Mouse (Mus musculus) hindbrain, embryonic 10.5 days (tissue): ENCODE results near the gene Acsbg2. TPM values are rescaled to one million over a fixed set of nuclear protein-coding genes. Genes with fewer than 3 reads are reported as not detected.

Source experiments
- DNase-seq: peaks from one replicate; pipeline ENCODE4 v3.0.0-alpha.2; 2017; ENCODE audit warnings: low spot score
- H3K27ac ChIP-seq: fragments of 300-500 bp; sonication (generic); 2 replicates; pipeline ENCODE4 v1.5.1; 2016; ENCODE audit warnings: mild to moderate bottlenecking, moderate library complexity
- H3K27me3 ChIP-seq: fragments of 300-500 bp; sonication (generic); 2 replicates; pipeline ENCODE4 v1.6.1; 2016; ENCODE audit warnings: mild to moderate bottlenecking; ENCODE audit not compliant: poor library complexity, insufficient read depth, severe bottlenecking
- H3K36me3 ChIP-seq: fragments of 300-500 bp; sonication (generic); 2 replicates; pipeline ENCODE4 v1.6.1; 2016; ENCODE audit warnings: mild to moderate bottlenecking, moderate library complexity
- H3K4me1 ChIP-seq: fragments of 300-500 bp; sonication (generic); replicated peaks from 2 replicates; pipeline ENCODE4 v1.6.1; 2016; ENCODE audit warnings: mild to moderate bottlenecking
- H3K4me3 ChIP-seq: fragments of 300-500 bp; sonication (generic); 2 replicates; pipeline ENCODE4 v1.5.1; 2016; ENCODE audit warnings: mild to moderate bottlenecking, moderate library complexity
- H3K9me3 ChIP-seq: fragments of 300-500 bp; sonication (generic); 2 replicates; pipeline ENCODE4 v1.6.1; 2016; ENCODE audit warnings: mild to moderate bottlenecking, moderate library complexity
- WGBS: fragments of 180-500 bp; shearing (Covaris S2); methylation state at CpG from one replicate; pipeline ENCODE4 v1.1.7; 2016; 5-methylcytosine and 5-hydroxymethylcytosine counted together
- polyA plus RNA-seq: library from polyadenylated mRNA; unstranded; fragments of >200 nt; fragmentation: Nextera tagmentation; extraction: Ambion mirVana; gene quantifications from 2 replicates; pipeline ENCODE4 v1.2.1, GENCODE M21; 2016

Gene Acsbg2
- polyA plus RNA-seq, 1 experiment from 2014 or later, result not detected

GRCm38 (mm10) chr17:56890018-56890417 is 15.8 kb upstream of the Acsbg2 start:
- Histone ChIP-seq H3K9me3 (peaks cover 10% of the 10 kb centered on the region; the same call in 1 of the 2 replicates), H3K27ac (no peak overlapping the region), H3K4me1 (no peaks in the 10 kb centered on the region), H3K36me3 (peaks cover 74% of the 10 kb centered on the region), H3K27me3 (no peaks in the 10 kb centered on the region), H3K4me3 (no peak overlapping the region)
- 96% methylated on average over 2 of the region's 2 CpGs for WGBS
- no peak for DNase-seq

DNA sequence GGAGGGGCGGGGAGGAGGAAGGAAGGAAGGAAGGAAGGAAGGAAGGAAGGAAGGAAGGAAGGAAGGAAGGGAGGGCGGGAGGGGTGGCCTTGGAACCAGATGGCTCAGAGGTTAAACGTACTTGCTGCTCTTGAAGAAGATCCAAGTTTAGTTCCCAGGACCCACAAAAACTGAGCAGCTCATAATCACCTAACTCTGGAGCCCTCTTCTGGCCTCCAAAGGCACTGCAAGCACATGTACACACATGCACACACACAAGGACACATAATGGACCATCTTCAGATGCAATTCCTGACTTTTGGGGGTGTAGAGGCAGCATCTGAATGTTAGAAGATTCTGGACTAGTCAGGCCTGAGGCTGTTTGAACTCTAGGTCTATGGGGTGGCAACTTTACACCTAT is 13.8 kb upstream of the Acsbg2 start:
- Histone ChIP-seq H3K4me3 (no peak overlapping the region), H3K27me3 (no peaks in the 10 kb centered on the region), H3K36me3 (peaks cover 54% of the 10 kb centered on the region), H3K9me3 (peaks cover 17% of the 10 kb centered on the region; the same call in 1 of the 2 replicates), H3K4me1 (peaks cover 7% of the 10 kb centered on the region; the same call in 1 of the 2 replicates), H3K27ac (no peak overlapping the region)
- DNase-seq, result no peak
- 70% methylated on average over 3 of the region's 3 CpGs for WGBS

GRCm38 (mm10) chr17:56884809-56885208 is 10.6 kb upstream of the Acsbg2 start:
- peaks cover 7% of the 10 kb centered on the region; the same call in 1 of the 2 replicates for H3K4me1 ChIP-seq
- peaks cover 22% of the 10 kb centered on the region for H3K36me3 ChIP-seq
- no peak for DNase-seq
- no peak overlapping the region for H3K4me3 ChIP-seq
- H3K27ac ChIP-seq, result no peak overlapping the region
- peaks cover 17% of the 10 kb centered on the region; the same call in 1 of the 2 replicates for H3K9me3 ChIP-seq
- no peaks in the 10 kb centered on the region for H3K27me3 ChIP-seq
- WGBS, result 93% methylated on average over 17 of the region's 17 CpGs

- Histone ChIP-seq H3K27me3 (no peaks in the 10 kb centered on the region), H3K27ac (no peak overlapping the region), H3K4me1 (peaks cover 7% of the 10 kb centered on the region; the same call in 1 of the 2 replicates), H3K4me3 (no peak overlapping the region), H3K36me3 (peaks cover 17% of the 10 kb centered on the region), H3K9me3 (peaks cover 17% of the 10 kb centered on the region; the same call in 1 of the 2 replicates)
- WGBS, result 80% methylated on average over 5 of the region's 5 CpGs
- no peak for DNase-seq
Observed at GRCm38 (mm10) chr17:56884331-56884730, 10.1 kb upstream of the Acsbg2 start.

- H3K9me3 ChIP-seq, result peaks cover 13% of the 10 kb centered on the region; the same call in 1 of the 2 replicates
- no peak overlapping the region for H3K27ac ChIP-seq
- WGBS, result 51% methylated on average over 17 of the region's 17 CpGs
Observed at GRCm38 (mm10) chr17:56883612-56884011, 9.4 kb upstream of the Acsbg2 start.

GRCm38 (mm10) chr17:56877426-56877825 is 3.2 kb upstream of the Acsbg2 start:
- Histone ChIP-seq H3K27me3 (no peaks in the 10 kb centered on the region), H3K9me3 (no peaks in the 10 kb centered on the region), H3K4me1 (no peaks in the 10 kb centered on the region), H3K36me3 (no peaks in the 10 kb centered on the region), H3K27ac (no peak overlapping the region), H3K4me3 (no peak overlapping the region)
- DNase-seq, result no peak
- WGBS, result 92% methylated on average over 19 of the region's 19 CpGs

More at GRCm38 (mm10) chr17:56883612-56884011, 9.4 kb upstream of the Acsbg2 start:
- H3K36me3 ChIP-seq, result peaks cover 10% of the 10 kb centered on the region
- H3K27me3 ChIP-seq, result no peaks in the 10 kb centered on the region
- DNase-seq, result no peak
- H3K4me1 ChIP-seq, result peaks cover 7% of the 10 kb centered on the region; the same call in 1 of the 2 replicates
- no peak overlapping the region for H3K4me3 ChIP-seq

DNA sequence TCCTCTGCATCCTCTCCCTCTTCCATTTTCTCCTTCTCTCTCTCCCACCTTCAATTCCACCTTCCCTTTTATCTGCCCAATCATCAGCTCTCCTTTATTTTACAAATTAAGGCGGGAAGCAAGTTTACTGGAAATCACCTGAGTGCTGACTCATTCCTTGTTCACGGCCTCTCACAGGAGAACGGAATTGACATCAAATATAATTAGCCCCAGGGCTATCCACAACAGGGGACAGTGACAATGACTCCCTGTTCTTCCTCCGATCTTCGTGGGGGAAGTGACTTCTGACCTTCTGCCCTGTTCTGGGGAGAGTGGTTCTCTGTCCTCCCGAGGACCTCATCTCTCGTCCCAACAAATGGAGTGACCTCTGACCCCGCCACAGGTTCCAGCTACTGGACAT is 2.7 kb upstream of the Acsbg2 start:
- Histone ChIP-seq H3K36me3 (no peaks in the 10 kb centered on the region), H3K4me3 (no peak overlapping the region), H3K9me3 (no peaks in the 10 kb centered on the region), H3K4me1 (no peaks in the 10 kb centered on the region), H3K27me3 (no peaks in the 10 kb centered on the region), H3K27ac (no peak overlapping the region)
- no peak for DNase-seq
- 67% methylated on average over 8 of the region's 8 CpGs for WGBS

- H3K27me3 ChIP-seq, result no peaks in the 10 kb centered on the region
- H3K27ac ChIP-seq, result no peak overlapping the region
- no peaks in the 10 kb centered on the region for H3K36me3 ChIP-seq
- no peak for DNase-seq
- WGBS, result 86% methylated on average over 3 of the region's 3 CpGs
- H3K4me3 ChIP-seq, result no peak overlapping the region
- H3K9me3 ChIP-seq, result no peaks in the 10 kb centered on the region
- no peaks in the 10 kb centered on the region for H3K4me1 ChIP-seq
Observed at GRCm38 (mm10) chr17:56876465-56876864, 2.2 kb upstream of the Acsbg2 start.

- no peak for DNase-seq
- Histone ChIP-seq H3K27me3 (no peaks in the 10 kb centered on the region), H3K9me3 (no peaks in the 10 kb centered on the region), H3K36me3 (no peaks in the 10 kb centered on the region), H3K27ac (no peak within 1 kb of the TSS), H3K4me1 (no peaks in the 10 kb centered on the region), H3K4me3 (no peak within 1 kb of the TSS)
- 86% methylated on average over 12 of the region's 12 CpGs for WGBS
Observed at GRCm38 (mm10) chr17:56874936-56875651, 847 bp upstream of the Acsbg2 start, which contains the start of gene 1700061G19Rik. 1700061G19Rik (plus strand) TSS chr17:56875477.

GRCm38 (mm10) chr17:56872512-56872911 is 1.7 kb downstream of the Acsbg2 start:
- DNase-seq, result no peak
- no peak overlapping the region for H3K4me3 ChIP-seq
- no peak overlapping the region for H3K27ac ChIP-seq
- no peaks in the 10 kb centered on the region for H3K27me3 ChIP-seq
- WGBS, result 78% methylated on average over 7 of the region's 7 CpGs
- H3K9me3 ChIP-seq, result 0 out of 2 replicates have a peak, but pooled peaks cover 6% of the 10 kb centered on the region
- no peaks in the 10 kb centered on the region for H3K4me1 ChIP-seq
- H3K36me3 ChIP-seq, result no peaks in the 10 kb centered on the region

- no peak overlapping the region for H3K27ac ChIP-seq
- H3K4me3 ChIP-seq, result no peak overlapping the region
- no peaks in the 10 kb centered on the region for H3K27me3 ChIP-seq
- no peaks in the 10 kb centered on the region for H3K4me1 ChIP-seq
- H3K9me3 ChIP-seq, result peaks cover 13% of the 10 kb centered on the region
- WGBS, result 65% methylated on average over 8 of the region's 8 CpGs
- no peaks in the 10 kb centered on the region for H3K36me3 ChIP-seq
- no peak for DNase-seq
Observed at GRCm38 (mm10) chr17:56871767-56872166, 2.5 kb downstream of the Acsbg2 start.

GRCm38 (mm10) chr17:56870287-56870953 is 3.8 kb downstream of the Acsbg2 start:
- Histone ChIP-seq H3K36me3 (no peaks in the 10 kb centered on the region), H3K27ac (no peak overlapping the region), H3K4me1 (no peaks in the 10 kb centered on the region), H3K27me3 (no peaks in the 10 kb centered on the region), H3K9me3 (peaks cover 21% of the 10 kb centered on the region), H3K4me3 (no peak overlapping the region)
- DNase-seq, result no peak
- 68% methylated on average over 15 of the region's 15 CpGs for WGBS

DNA sequence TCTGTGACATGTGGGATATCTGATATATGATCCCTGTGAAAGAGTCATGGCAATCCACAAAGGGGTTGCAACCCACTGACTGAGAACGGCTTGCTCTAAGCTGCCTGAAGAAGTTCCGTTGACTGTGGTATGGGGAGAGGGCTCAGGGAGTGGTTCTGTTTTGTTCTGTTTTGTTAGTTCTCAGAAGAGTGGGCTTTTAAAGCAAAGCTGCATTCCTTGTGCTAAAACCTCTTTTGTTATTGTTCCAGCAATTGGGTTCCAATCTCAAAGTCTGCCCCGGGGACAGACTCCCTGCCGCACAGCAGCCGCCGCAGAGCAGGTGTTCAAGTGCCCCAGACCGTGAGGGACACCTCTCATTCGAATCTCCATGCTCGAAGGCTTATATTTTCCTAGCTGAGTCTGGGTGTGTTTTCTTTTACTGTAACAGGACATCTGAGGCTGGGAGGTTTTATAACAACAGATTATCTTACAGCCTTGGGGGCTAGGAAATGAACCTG is 4.7 kb downstream of the Acsbg2 start:
- H3K9me3 ChIP-seq, result peaks cover 21% of the 10 kb centered on the region
- no peaks in the 10 kb centered on the region for H3K36me3 ChIP-seq
- WGBS, result 65% methylated on average over 9 of the region's 9 CpGs
- no peaks in the 10 kb centered on the region for H3K27me3 ChIP-seq
- no peaks in the 10 kb centered on the region for H3K4me1 ChIP-seq
- no peak overlapping the region for H3K4me3 ChIP-seq
- no peak overlapping the region for H3K27ac ChIP-seq
- DNase-seq, result no peak
